Mouse (Mus musculus) brain, embryonic 14.5 days (tissue): ENCODE results near the gene Cirbp.

ENCODE experiments used
- CTCF ChIP-seq: fragments of 200-500 bp; IDR thresholded peaks from 2 replicates; pipeline ENCODE4 v1.5.1; 2012; ENCODE audit warnings: inconsistent platforms, mild to moderate bottlenecking, moderate library complexity, borderline replicate concordance; ENCODE audit not compliant: insufficient read depth, insufficient read length; ENCODE audit errors: extremely low read depth
- POLR2A ChIP-seq: fragments of 200-500 bp; IDR thresholded peaks from 2 replicates; pipeline ENCODE4 v1.6.1; 2012; ENCODE audit warnings: mild to moderate bottlenecking, inconsistent platforms, borderline replicate concordance; ENCODE audit not compliant: poor library complexity, insufficient read depth, insufficient read length, severe bottlenecking; ENCODE audit errors: extremely low read depth

DNA sequence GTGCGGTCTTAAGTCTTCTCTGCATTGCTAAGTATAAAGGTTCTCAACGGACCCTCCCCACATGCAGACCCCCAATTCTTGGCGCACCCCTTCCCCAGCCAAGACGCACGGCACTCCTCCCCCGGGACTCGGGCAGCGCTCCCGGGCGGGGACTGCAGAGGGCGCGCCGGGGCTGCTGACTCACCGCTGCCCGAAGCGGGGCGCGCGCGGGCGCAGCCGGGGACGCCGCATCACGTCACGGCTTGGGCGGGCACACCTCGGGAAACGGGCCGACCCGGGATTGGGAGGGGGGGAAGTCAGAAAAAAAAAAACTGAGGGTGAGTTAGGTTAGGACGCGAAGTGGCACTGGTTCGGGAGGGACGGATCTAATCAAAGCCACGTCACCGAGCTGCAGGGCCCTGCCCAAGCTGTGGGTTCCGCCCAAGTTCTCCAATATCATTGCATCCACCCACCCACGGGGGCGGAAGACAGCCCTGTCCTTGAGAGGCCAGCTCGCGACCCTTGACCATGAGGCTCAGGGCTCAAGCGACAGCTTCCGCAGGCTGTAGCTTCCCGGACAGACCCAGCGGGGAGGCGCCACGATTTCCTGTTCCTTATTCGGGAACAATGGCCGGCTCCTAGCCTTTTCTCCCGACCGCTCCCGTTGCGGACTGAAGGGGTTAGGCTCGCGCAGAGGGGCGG lies 17.0 kb upstream of the Cirbp start:
- TF ChIP-seq CTCF (peak; percentile 65), POLR2A (peak; percentile 29; the same call in 1 of the 2 replicates)
